Mouse (Mus musculus): Measurements from ENCODE around the gene Tmem254c.
"Not testable (repeated sequence)": the region's sequence is repeated elsewhere in the genome, so short reads cannot be mapped to it uniquely, and the experiment has no call there.

Gene Tmem254c

DNA sequence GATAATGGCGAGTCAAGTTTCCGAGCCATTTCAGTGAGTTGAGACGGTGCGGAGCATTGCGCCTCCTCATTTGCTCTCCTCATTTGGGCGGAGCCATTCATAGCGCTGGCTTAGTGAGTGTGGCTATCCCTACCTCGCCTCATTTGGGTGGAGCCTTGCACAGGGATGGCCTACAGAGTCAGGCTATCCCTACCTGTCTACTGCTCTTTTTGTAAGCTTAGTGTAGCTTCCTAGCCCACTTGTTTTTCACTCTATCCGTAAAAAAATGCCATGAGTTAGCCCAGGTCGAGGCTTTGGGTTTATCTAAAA is at the start of gene Tmem254c:
Gene Tmem254c, minus strand, starts transcription at position 31 of the 309 bp plus-strand sequence.
- not testable (repeated sequence) for DNase-seq

DNA sequence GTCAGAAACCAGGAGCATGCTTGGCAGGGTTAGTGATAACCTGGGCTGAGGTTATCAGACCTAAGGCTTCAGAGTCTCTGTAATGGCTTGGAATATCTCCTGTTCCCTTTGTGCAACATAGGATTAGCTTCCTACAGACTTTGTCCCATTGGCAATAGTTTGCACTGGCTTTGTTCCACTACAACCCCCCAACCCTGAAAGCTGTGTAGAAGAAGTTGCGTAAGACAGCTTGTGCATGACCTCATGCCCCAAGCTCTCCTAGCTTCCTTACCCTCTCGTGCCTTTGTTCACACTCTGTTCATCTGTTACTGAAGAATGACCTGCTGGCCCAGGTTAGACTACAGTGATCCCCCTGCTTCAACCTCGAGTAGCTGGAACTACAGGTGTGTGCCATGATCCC is 30.5 kb upstream of the Tmem254c start:
- DNase-seq: not testable (repeated sequence)

DNA sequence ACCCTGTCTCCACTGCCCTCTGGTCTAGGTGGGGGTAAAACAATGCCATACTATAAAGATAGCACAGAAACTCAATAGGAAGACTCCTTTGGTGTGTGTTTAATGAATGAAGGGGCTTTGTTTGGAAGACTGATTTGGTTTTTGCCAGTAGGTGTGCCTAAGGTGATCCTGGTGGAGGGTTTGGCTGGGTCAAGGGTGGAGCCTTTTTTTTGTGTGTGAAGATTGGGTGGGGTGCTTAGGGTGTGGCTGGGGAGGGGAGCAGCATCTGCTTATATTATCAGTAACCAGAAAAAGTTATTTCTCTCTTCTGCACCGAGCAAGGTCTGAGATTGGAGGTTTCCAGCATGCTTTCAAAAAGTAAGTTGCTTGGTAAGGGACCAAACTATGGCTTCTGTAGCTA is 14.8 kb upstream of the Tmem254c start, which contains the start of gene Cphx3:
Gene Cphx3, plus strand, starts transcription at position 301 of the 400 bp plus-strand sequence.
- DNase-seq: not testable (repeated sequence)

DNA sequence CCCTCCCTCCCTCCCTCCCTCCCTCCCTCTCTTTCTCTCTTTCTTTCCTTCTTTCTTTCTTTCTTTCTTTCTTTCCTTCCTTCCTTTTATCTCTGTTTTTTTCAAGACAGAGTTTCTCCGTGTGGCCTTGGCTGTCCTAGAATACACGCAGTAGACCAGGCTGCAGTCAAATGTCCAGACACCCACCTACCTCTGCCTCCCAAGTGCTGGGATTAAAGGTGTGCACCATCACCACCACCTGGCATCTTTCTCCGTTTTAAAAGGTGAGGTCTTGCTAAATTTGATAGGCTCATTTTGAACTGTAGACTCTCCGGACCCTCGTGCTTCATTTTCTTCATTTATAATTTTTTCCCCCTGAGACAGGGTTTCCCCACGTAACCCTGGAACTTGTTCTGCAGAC is 14.1 kb upstream of the Tmem254c start, which contains the start of gene Cphx2:
Gene Cphx2, plus strand, starts transcription at position 301 of the 400 bp plus-strand sequence.
- DNase-seq: not testable (repeated sequence)

DNA sequence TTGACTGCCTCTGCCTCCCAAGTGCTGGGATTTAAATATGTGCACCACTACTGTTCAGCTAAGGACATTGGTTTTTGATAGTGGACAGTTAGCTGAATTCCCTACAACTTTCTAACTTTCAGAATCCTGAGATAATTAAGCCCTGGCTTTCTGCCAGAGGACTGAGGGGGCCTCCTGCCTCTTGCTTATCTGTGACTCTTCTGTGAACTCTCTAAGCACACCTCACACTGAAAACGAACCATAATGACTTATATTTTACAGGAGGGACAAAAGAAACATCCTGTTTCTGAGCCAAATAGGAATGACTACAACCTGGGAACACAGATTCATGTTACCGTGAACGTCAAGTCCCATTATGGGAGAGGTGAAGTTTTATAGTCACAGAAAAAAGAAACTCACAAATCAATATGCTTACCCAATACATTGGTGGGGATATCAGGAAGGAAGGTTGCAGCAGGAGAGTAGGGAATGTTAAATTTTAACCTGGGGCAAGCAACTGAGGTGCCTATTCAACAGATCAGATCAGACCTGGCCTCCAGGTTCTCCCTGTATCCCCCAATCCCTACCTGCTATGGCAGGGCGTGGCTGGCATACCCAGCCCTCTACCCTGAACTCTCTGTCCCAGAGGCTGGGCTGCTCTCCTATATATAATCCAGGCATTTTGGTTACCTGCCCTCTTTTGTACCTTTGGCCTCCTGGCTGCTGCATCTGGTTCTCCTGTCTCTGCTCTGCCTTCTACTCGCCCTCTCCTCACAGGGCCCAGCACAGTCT is 9.7 kb upstream of the Tmem254c start:
- not testable (repeated sequence) for DNase-seq

DNA sequence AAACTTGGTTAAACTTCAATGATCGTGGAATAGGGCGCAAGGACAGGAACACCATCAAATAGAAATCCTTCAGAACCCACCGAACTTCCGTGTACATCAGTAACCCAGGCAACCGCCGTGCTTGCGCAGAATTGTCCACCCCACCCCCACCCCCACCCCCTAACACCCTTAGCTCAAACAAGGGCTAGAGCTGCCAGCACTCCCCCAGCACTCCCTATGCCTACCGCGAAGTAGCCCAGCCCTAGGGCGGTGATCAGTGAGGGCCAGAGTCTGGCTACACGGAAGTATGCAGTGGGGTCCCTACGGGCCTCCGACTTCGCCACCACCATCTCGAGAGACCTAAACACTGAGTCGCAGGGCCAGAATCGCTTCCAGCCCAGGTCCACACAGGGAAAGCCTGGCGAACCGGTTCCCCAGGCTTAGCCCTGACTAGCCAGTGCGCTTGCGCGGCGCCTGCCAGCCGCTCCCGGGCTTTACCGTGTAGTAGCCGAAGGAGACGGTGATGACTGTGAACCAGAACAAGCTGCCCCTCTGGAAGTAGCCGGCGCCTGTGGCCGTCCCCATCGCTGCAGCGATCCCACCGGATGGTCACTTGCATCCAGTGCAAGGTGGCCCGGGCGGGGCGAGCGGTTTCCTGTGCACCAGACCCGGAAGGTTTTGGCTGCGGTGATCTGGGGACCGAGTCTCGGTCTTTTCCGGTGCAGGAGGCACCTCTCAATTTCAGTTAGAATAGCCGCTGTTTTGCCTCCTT is 406 bp downstream of the Tmem254c start:
- DNase-seq: not testable (repeated sequence)

DNA sequence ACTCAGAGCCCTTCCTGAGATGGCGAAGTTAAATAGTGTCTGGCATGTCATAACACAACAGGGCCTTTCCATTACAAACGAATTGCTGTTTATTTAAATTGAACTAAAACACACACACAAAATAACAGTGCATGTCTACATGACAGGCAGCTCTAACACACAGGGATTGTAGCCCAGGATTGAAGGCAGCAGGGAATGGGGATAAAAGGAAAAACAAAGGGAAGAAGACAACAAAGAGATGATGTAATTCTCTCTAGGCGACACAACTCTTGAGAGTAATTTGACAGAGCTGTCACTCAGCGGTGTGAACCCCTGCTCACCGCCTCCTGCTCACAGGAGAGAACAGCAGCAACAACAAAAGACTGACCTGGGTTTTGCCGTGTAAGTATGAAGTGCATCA is 7.8 kb downstream of the Tmem254c start:
- DNase-seq: not testable (repeated sequence)

DNA sequence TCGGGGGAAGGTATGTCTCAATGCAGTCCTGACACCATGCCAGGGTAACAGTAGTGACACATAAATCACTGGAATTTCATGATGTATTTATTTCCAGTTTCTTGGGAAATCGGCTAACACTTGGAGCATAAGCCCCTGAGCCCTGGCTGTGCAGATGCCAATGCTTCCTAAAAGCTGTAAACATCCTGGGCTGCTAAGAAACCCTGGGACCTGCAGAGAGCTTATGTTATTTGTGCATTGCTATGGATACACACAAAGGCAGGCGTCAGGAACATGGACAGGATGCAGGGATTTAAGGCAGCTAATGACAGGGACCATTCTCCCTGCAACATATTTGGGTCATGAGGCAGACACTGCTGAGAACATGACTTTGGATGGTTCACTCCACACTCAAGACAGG is 9.0 kb downstream of the Tmem254c start:
- DNase-seq: not testable (repeated sequence)

DNA sequence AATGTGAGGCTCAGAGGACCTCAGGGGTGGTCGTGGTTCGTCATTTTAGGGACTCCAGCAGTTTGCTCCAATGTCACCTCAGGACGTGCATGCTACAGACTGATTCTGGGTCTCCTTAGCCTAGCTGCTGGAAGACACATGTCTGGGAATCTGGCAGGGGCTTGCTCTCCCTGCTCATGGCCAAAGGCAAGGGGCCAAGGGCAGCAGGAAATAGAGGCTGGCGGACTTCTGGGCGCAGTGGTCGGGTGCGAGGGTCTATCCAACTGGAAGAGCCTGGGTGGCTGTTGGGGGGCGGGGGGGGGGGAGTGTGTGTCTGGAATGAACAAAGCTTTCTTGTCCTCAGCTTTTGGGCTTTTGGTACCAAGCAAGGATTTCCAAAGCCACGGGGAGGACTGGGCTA is 18.4 kb downstream of the Tmem254c start:
- DNase-seq: not testable (repeated sequence)

DNA sequence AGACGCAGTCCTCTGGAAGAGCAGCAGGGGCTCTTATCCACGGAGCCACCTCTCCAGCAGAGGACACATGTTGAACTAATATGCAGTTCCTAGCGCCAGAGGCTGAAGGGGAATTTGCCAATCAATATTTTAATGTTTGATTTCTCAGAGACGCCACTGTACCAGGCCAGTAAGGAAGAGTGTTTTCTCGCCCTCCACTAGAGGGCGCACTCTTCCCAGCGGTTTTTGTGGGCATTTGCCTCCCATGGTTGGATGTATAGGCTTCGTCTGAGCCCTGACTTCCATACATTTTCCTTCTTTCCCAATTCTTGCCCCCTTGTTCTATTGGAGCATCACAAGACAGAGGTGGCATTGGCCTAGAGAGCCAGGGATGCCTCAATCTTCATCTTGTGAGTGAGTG is 20.1 kb downstream of the Tmem254c start:
- not testable (repeated sequence) for DNase-seq

DNA sequence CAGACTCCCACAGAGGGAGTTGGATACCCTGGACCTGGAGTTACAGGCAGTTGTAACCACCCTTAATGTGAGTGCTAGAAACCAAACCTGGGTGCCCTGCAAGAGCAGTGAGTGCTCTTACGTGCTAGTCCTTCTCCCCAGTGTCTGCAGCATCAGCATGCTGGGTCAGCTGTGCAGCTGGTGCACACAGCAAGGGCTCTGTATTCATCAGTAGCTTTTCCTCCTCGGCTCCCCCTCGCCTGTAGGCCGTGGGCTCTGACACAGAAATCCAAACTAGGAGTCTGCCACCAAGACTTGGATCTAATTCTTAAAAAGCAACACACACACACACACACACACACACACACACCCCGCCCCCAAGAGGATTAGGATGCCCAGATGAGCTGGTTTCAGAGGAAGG is 22.1 kb downstream of the Tmem254c start:
- DNase-seq: not testable (repeated sequence)

DNA sequence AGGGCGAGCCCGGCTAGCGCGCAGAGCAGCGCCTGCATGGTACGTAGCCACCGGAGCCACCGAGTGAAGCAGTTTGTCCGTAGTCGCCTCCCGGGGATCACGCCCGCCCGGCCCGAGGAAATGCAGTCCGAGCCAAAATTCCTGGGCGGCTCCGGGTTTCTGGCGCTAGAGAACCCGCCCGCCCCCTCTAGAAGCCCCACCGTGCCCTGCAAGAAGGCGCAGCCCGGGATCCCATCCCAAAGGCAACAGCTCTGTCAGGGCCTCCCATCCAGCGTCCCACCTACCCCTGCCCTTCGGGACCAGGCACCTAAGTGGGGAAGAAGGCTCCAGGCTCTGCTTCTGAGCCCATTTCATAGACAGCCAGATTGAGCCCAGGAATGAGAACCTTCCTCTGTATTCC is 24.5 kb downstream of the Tmem254c start, which contains the start of gene Gm9780:
Gene Gm9780, minus strand, starts transcription at position 101 of the 400 bp plus-strand sequence.
- not testable (repeated sequence) for DNase-seq

DNA sequence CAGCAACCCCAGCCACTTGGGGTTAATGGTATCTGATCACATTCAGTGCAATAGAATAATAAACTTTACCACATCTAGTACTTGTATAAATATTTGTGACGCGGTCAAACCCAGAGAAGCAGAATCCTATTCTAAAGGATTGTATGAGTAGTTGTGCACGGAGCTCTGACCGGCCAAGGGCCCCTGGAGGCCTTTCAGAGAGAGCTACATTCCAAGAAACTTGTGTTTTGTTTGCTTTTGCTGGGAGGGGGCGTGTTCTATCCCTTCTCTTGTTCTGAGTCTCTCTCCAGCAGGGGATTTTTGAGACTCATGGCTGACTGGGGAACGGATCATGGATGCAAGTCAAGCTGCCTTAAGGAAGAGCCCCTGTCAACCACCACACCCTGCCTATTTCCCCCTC is 31.7 kb downstream of the Tmem254c start:
- not testable (repeated sequence) for DNase-seq

DNA sequence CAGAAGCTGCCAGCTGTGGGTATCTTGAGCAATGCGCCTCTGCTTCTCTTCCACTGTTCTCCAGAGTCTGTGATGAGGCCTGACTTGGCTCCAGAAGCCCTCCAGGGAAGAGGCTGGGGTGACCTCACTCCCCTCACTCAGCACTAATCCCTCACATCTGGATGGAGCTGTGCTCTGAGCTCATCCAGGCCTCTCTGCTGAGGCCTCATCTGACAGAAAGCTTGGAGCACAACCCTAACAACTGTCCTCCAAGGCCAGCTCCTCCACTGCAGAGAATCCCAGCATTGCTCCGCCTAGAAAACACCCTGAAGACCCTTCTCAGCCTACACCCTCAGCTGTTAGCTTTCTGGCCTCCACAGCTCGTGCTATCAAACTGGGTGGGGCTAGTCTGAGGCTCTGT is 32.8 kb downstream of the Tmem254c start:
- not testable (repeated sequence) for DNase-seq

DNA sequence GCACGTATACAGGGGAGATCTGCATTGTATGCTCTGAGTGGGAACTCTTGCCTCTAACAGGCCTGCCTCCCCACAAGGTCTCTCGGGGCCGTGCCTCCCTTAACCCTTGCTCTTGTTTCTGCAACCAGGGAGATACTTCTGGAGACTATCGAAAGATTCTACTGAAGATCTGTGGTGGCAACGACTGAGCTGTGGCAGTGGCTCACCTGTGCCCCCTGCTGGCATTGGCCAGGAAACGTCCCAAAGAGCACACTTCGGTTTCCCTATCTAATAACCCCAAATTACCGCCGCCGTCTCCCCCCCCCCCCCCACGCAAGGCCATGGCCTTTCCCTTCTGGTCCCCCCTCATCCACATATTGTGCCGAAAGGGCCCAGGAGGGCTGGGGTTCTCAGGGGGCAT is 41.5 kb downstream of the Tmem254c start:
- not testable (repeated sequence) for DNase-seq

DNA sequence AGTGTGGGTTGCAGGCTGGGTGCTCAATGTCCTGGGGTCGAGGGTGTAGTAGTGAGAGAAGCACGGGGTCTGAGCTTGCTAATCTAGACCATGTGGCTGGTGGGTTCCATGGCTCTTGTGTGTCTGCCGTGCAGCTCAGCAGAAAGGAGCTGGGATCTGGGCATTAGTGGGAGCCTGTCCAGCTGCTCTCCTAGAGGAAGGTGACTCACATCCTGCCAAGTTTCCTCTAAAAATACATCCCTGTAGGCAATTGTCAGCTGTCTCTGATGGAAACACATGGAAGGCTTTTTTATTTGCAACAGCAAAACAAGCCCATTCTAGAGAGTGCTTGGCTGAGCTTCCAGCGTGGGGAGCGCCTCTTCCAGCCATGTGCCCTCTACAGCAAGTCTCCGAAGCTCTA is 44.3 kb downstream of the Tmem254c start:
- DNase-seq: not testable (repeated sequence)

DNA sequence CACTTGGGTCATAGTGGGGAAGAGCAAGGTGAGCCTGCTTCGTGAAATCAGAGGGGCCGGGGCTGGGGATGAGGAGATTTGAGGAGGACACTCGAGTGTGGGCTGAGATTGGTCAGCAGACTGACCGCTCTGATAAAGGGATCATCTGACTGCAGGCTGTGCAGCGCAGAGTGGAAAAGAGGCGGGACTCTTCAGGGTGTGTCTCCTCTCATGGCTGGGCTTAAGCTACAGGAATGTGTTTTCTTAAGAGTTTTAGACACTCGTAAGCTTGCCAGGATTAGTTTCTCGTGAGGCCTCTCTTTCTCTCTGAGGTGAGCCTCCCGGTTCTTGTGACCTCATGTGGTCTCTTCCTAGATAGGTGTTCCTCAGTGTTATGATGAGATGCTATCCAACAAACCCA is 45.6 kb downstream of the Tmem254c start:
- not testable (repeated sequence) for DNase-seq

DNA sequence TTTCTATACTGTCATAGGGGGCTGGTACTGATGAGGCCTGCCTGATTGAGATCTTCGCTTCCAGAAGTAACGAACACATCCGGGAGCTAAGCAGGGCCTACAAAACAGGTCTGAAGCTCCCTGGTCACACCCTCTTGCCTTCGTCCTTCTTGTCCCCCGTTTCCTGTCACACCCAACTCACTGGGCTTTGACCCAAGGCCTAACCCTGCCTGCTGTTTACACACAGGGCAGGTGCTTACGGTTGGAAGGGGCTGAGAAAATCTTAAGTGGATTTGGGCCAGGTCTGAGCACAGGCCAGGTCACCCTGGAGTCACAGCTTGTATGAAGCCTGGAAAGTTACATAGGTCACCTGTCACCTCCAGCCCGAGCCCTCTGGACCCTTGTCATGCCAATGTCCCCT is 50.7 kb downstream of the Tmem254c start:
- not testable (repeated sequence) for DNase-seq

All from lung, adult 18-20 months (tissue).